Mouse (Mus musculus): ENCODE measurements around the gene Pde11a.
A peak's percentile ranks its signal among the peaks of the same experiment; 100 is the strongest.

Pde11a gene

GRCm38 (mm10) chr2:76320336-76320735, 18.2 kb downstream of the Pde11a start:
- no peak for DNase-seq (ENCODE audit: low spot score)

GRCm38 (mm10) chr2:76319231-76319630, 19.3 kb downstream of the Pde11a start:
- DNase-seq (ENCODE audit: low spot score): no peak

GRCm38 (mm10) chr2:76287671-76288070, 50.9 kb downstream of the Pde11a start:
- DNase-seq (ENCODE audit: low spot score): no peak

GRCm38 (mm10) chr2:76286288-76286740, 52.3 kb downstream of the Pde11a start:
- no peak for DNase-seq (ENCODE audit: low spot score)

GRCm38 (mm10) chr2:76285150-76285549, 53.4 kb downstream of the Pde11a start:
- DNase-seq (ENCODE audit: low spot score): no peak

GRCm38 (mm10) chr2:76283378-76284132, 55.0 kb downstream of the Pde11a start:
- no peak for DNase-seq (ENCODE audit: low spot score)

- no peak for DNase-seq (ENCODE audit: low spot score)
Measured at GRCm38 (mm10) chr2:76269494-76269893, 69.1 kb downstream of the Pde11a start.

GRCm38 (mm10) chr2:76267335-76267734, 71.2 kb downstream of the Pde11a start:
- no peak for DNase-seq (ENCODE audit: low spot score)

GRCm38 (mm10) chr2:76266622-76267021, 72.0 kb downstream of the Pde11a start:
- DNase-seq (ENCODE audit: low spot score): no peak

- DNase-seq (ENCODE audit: low spot score): no peak
Measured at GRCm38 (mm10) chr2:76264258-76264657, 74.3 kb downstream of the Pde11a start.

GRCm38 (mm10) chr2:76262661-76263060, 75.9 kb downstream of the Pde11a start:
- DNase-seq (ENCODE audit: low spot score): no peak

GRCm38 (mm10) chr2:76254833-76255232, 83.7 kb downstream of the Pde11a start:
- peak; percentile 32 for DNase-seq (ENCODE audit: low spot score)

- no peak for DNase-seq (ENCODE audit: low spot score)
Measured at GRCm38 (mm10) chr2:76251379-76251778, 87.2 kb downstream of the Pde11a start.

- DNase-seq (ENCODE audit: low spot score): no peak
Measured at GRCm38 (mm10) chr2:76248242-76248641, 90.3 kb downstream of the Pde11a start.

GRCm38 (mm10) chr2:76239175-76239574, 99.4 kb downstream of the Pde11a start:
- DNase-seq (ENCODE audit: low spot score): no peak

- DNase-seq (ENCODE audit: low spot score): no peak
Measured at GRCm38 (mm10) chr2:76238496-76238895, 100.1 kb downstream of the Pde11a start.

- no peak for DNase-seq (ENCODE audit: low spot score)
Measured at GRCm38 (mm10) chr2:76237638-76238420, 100.7 kb downstream of the Pde11a start.

GRCm38 (mm10) chr2:76220364-76221108, 118.0 kb downstream of the Pde11a start:
- DNase-seq (ENCODE audit: low spot score): peak; percentile 14

- DNase-seq (ENCODE audit: low spot score): no peak
Measured at GRCm38 (mm10) chr2:76219540-76219939, 119.0 kb downstream of the Pde11a start.

- no peak for DNase-seq (ENCODE audit: low spot score)
Measured at GRCm38 (mm10) chr2:76216146-76216545, 122.4 kb downstream of the Pde11a start.

- DNase-seq (ENCODE audit: low spot score): no peak
Measured at GRCm38 (mm10) chr2:76215219-76215618, 123.4 kb downstream of the Pde11a start.

GRCm38 (mm10) chr2:76185126-76185525, 153.4 kb downstream of the Pde11a start:
- no peak for DNase-seq (ENCODE audit: low spot score)

Measured in MN1 (cell line).